Mouse (Mus musculus) splenic B cell, adult 2 months (primary cell): ENCODE data around the gene Proser2.
"Not testable (repeated sequence)": the region's sequence is repeated elsewhere in the genome, so short reads cannot be mapped to it uniquely, and the experiment has no call there.

Experiments used
- DNase-seq: peaks from one replicate; pipeline ENCODE4 v3.0.0-alpha.2; 2011; ENCODE audit warnings: low read depth, low spot score
- H3K27me3 ChIP-seq: 2 replicates; pipeline ENCODE4 v1.6.1; 2012; ENCODE audit warnings: mild to moderate bottlenecking, low read length, moderate library complexity, mixed read lengths; ENCODE audit not compliant: control insufficient read depth, poor library complexity, insufficient read depth, severe bottlenecking
- H3K36me3 ChIP-seq: 2 replicates; pipeline ENCODE4 v1.6.1; 2012; ENCODE audit warnings: mild to moderate bottlenecking, low read length, moderate library complexity, mixed read lengths; ENCODE audit not compliant: control insufficient read depth, poor library complexity, insufficient read depth, severe bottlenecking

The Proser2 gene

GRCm38 (mm10) chr2:6100027-6100749, 29.8 kb downstream of the Proser2 start:
- no peak for DNase-seq
- H3K27me3 ChIP-seq, result no peaks in the 10 kb centered on the region

GRCm38 (mm10) chr2:6099443-6099842, 30.6 kb downstream of the Proser2 start:
- Histone ChIP-seq H3K27me3 (no peaks in the 10 kb centered on the region), H3K36me3 (no peaks in the 10 kb centered on the region)
- no peak for DNase-seq

More at GRCm38 (mm10) chr2:6100027-6100749, 29.8 kb downstream of the Proser2 start:
- H3K36me3 ChIP-seq, result no peaks in the 10 kb centered on the region

- no peaks in the 10 kb centered on the region for H3K27me3 ChIP-seq
- no peak for DNase-seq
- H3K36me3 ChIP-seq, result no peaks in the 10 kb centered on the region
Measured at GRCm38 (mm10) chr2:6098924-6099323, 31.1 kb downstream of the Proser2 start.

GRCm38 (mm10) chr2:6097113-6097716, 32.8 kb downstream of the Proser2 start:
- Histone ChIP-seq H3K36me3 (no peaks in the 10 kb centered on the region), H3K27me3 (no peaks in the 10 kb centered on the region)
- DNase-seq, result no peak

GRCm38 (mm10) chr2:6089941-6090340, 40.1 kb downstream of the Proser2 start:
- not testable (repeated sequence) for DNase-seq, H3K36me3 ChIP-seq

GRCm38 (mm10) chr2:6087151-6087550, 42.9 kb downstream of the Proser2 start:
- H3K27me3 ChIP-seq, result no peaks in the 10 kb centered on the region
- H3K36me3 ChIP-seq, result no peaks in the 10 kb centered on the region
- DNase-seq, result no peak

More at GRCm38 (mm10) chr2:6089941-6090340, 40.1 kb downstream of the Proser2 start:
- not testable (repeated sequence) for H3K27me3 ChIP-seq

- Histone ChIP-seq H3K27me3 (no peaks in the 10 kb centered on the region), H3K36me3 (no peaks in the 10 kb centered on the region)
- DNase-seq, result peak; percentile 86
Measured at GRCm38 (mm10) chr2:6085622-6086530, 44.1 kb downstream of the Proser2 start.

- H3K36me3 ChIP-seq, result no peaks in the 10 kb centered on the region
- H3K27me3 ChIP-seq, result no peaks in the 10 kb centered on the region
- DNase-seq, result no peak
Measured at GRCm38 (mm10) chr2:6083696-6084095, 46.3 kb downstream of the Proser2 start.

GRCm38 (mm10) chr2:6082615-6083014, 47.4 kb downstream of the Proser2 start:
- Histone ChIP-seq H3K36me3 (no peaks in the 10 kb centered on the region), H3K27me3 (no peaks in the 10 kb centered on the region)
- DNase-seq, result no peak

- Histone ChIP-seq H3K27me3 (no peaks in the 10 kb centered on the region), H3K36me3 (no peaks in the 10 kb centered on the region)
- DNase-seq, result no peak
Measured at GRCm38 (mm10) chr2:6081108-6081507, 48.9 kb downstream of the Proser2 start.

GRCm38 (mm10) chr2:6080037-6080436, 50.0 kb downstream of the Proser2 start:
- no peaks in the 10 kb centered on the region for H3K36me3 ChIP-seq
- no peaks in the 10 kb centered on the region for H3K27me3 ChIP-seq
- DNase-seq, result no peak

GRCm38 (mm10) chr2:6075530-6075896, 54.5 kb downstream of the Proser2 start:
- H3K27me3 ChIP-seq, result no peaks in the 10 kb centered on the region
- no peak for DNase-seq
- H3K36me3 ChIP-seq, result no peaks in the 10 kb centered on the region

GRCm38 (mm10) chr2:6074891-6075529, 55.0 kb downstream of the Proser2 start:
- no peak for DNase-seq
- H3K27me3 ChIP-seq, result no peaks in the 10 kb centered on the region
- H3K36me3 ChIP-seq, result no peaks in the 10 kb centered on the region

- Histone ChIP-seq H3K27me3 (no peaks in the 10 kb centered on the region), H3K36me3 (no peaks in the 10 kb centered on the region)
- DNase-seq, result no peak
Measured at GRCm38 (mm10) chr2:6072685-6073260, 57.2 kb downstream of the Proser2 start.
